ENCODE assay signal across 21 mouse cellular contexts in genomic region chr3:79408546-79408945, GRCm38 (mm10).
DNase-seq lines count a peak whose midpoint lies in the region; ATAC-seq and TF ChIP-seq lines count a peak whose summit lies in the region.
"Had no signal": no experiment of that assay in that cellular context is flagged by ENCODE, and none has a peak within 500 bp of the region (broad histone marks: within the 10 kb centered on the region; RNA-seq: fewer than 3 reads in every experiment).

No protein-coding gene starts in this region.

- 23% methylated on average over 4 of the region's 4 CpGs for WGBS in hindbrain, embryonic 11.5 days
- 49% methylated on average over 4 of the region's 4 CpGs for WGBS in hindbrain, embryonic 16.5 days
- WGBS in liver, adult 2 months = 34% methylated on average over 4 of the region's 4 CpGs
- 61% methylated on average over 4 of the region's 4 CpGs for WGBS in liver, embryonic 11.5 days

- no peaks in the 10 kb centered on the region for H3K9me3 ChIP-seq in hindbrain, embryonic 11.5 days (ENCODE audit: control insufficient read depth, low read length)
- H3K9me3 ChIP-seq in hindbrain, embryonic 16.5 days (ENCODE audit: control insufficient read depth, low read length) = no peaks in the 10 kb centered on the region
- no peaks in the 10 kb centered on the region for H3K9me3 ChIP-seq in liver, embryonic 11.5 days (ENCODE audit: control insufficient read depth, low read length)
- H3K9me3 ChIP-seq: embryonic facial prominence, embryonic 15.5 days; forebrain, embryonic 15.5 days; heart, embryonic 13.5 days; limb, embryonic 15.5 days had no signal

- no peaks in the 10 kb centered on the region for H3K27me3 ChIP-seq in hindbrain, embryonic 11.5 days (ENCODE audit: control insufficient read depth, insufficient read depth, low read length)
- H3K27me3 ChIP-seq in hindbrain, embryonic 16.5 days (replicated peaks; ENCODE audit: control insufficient read depth, insufficient read depth, low read length) = no peaks in the 10 kb centered on the region
- H3K27me3 ChIP-seq in liver, adult 2 months (ENCODE audit: control insufficient read depth, insufficient read depth, low read length) = no peaks in the 10 kb centered on the region
- H3K27me3 ChIP-seq in liver, embryonic 11.5 days (replicated peaks; ENCODE audit: control insufficient read depth, insufficient read depth, low read length) = no peaks in the 10 kb centered on the region
- H3K27me3 ChIP-seq: embryonic facial prominence, embryonic 15.5 days; forebrain, embryonic 15.5 days; heart, embryonic 13.5 days; limb, embryonic 15.5 days had no signal

- TF ChIP-seq POLR2A in liver, adult 2 months (IDR thresholded peaks at IDR 0.05; ENCODE audit: extremely low read depth, insufficient read depth, low read length) = no peak

- peak; percentile 38 for DNase-seq in hindbrain, embryonic 11.5 days (ENCODE audit: low spot score)
- peak; percentile 54 for DNase-seq in liver, adult 2 months (ENCODE audit: extremely low read depth, low read depth, low spot score)
- DNase-seq in liver, embryonic 11.5 days (ENCODE audit: low spot score) = no peak
- DNase-seq in embryo, embryonic 11 days = peak; percentile 65
- peak; percentile 25 to 50 for DNase-seq in kidney, postnatal 4 days
- no peak for DNase-seq in retina, embryonic 14.5 days (ENCODE audit: low spot score)
- DNase-seq: cerebellum, adult 11-12 months; cerebellum, postnatal 10 days; gastrocnemius, postnatal 10 days; heart, adult 18-20 months; heart, postnatal 14 days; left cerebral cortex, postnatal 4 days; lung, postnatal 4 days; retina, postnatal 1 day; thymus, postnatal 14 days had no signal

- no peak overlapping the region for H3K4me2 ChIP-seq in hindbrain, embryonic 11.5 days (replicated peaks; ENCODE audit: low read depth, low read length)
- H3K4me2 ChIP-seq in hindbrain, embryonic 16.5 days (ENCODE audit: low read length) = no peak overlapping the region
- no peak overlapping the region for H3K4me2 ChIP-seq in liver, embryonic 11.5 days
- H3K4me2 ChIP-seq: embryonic facial prominence, embryonic 15.5 days; forebrain, embryonic 15.5 days; heart, embryonic 13.5 days; hindbrain, embryonic 14.5 days; limb, embryonic 15.5 days had no signal

- no peak overlapping the region for H3K9ac ChIP-seq in hindbrain, embryonic 11.5 days (ENCODE audit: low read depth, low read length)
- no peak overlapping the region for H3K9ac ChIP-seq in hindbrain, embryonic 16.5 days (ENCODE audit: low read depth, low read length)
- no peak overlapping the region for H3K9ac ChIP-seq in liver, adult 2 months (ENCODE audit: low read depth, low read length)
- no peak overlapping the region for H3K9ac ChIP-seq in liver, embryonic 11.5 days (ENCODE audit: low read depth, low read length)
- H3K9ac ChIP-seq: embryonic facial prominence, embryonic 15.5 days; forebrain, embryonic 15.5 days; heart, embryonic 13.5 days; hindbrain, embryonic 14.5 days; limb, embryonic 15.5 days had no signal

- TF ChIP-seq CTCF in liver, adult 2 months (IDR thresholded peaks at IDR 0.05; ENCODE audit: low read depth, low read length) = no peak

- H3K27ac ChIP-seq in hindbrain, embryonic 11.5 days (ENCODE audit: low read depth, low read length) = no peak overlapping the region
- no peak overlapping the region for H3K27ac ChIP-seq in hindbrain, embryonic 16.5 days (ENCODE audit: low read depth, low read length)
- no peak overlapping the region for H3K27ac ChIP-seq in liver, adult 2 months (replicated peaks; ENCODE audit: insufficient read depth, low read depth, low read length)
- H3K27ac ChIP-seq in liver, embryonic 11.5 days (ENCODE audit: low read depth, low read length) = no peak overlapping the region
- H3K27ac ChIP-seq: embryonic facial prominence, embryonic 15.5 days; forebrain, embryonic 15.5 days; heart, embryonic 13.5 days; hindbrain, embryonic 14.5 days; limb, embryonic 15.5 days had no signal

- no peak for ATAC-seq in hindbrain, embryonic 11.5 days (ENCODE audit: low FRiP score)
- no peak for ATAC-seq in hindbrain, embryonic 16.5 days
- no peak for ATAC-seq in liver, embryonic 11.5 days (replicated peaks; ENCODE audit: low FRiP score)
- ATAC-seq: forebrain, embryonic 15.5 days had no signal

- no peaks in the 10 kb centered on the region for H3K36me3 ChIP-seq in hindbrain, embryonic 11.5 days (ENCODE audit: control insufficient read depth, insufficient read depth, low read length)
- H3K36me3 ChIP-seq in hindbrain, embryonic 16.5 days (ENCODE audit: control insufficient read depth, insufficient read depth, low read length) = no peaks in the 10 kb centered on the region
- no peaks in the 10 kb centered on the region for H3K36me3 ChIP-seq in liver, adult 2 months (ENCODE audit: control insufficient read depth, insufficient read depth, low read length)
- H3K36me3 ChIP-seq in liver, embryonic 11.5 days (ENCODE audit: control insufficient read depth, insufficient read depth, low read length) = no peaks in the 10 kb centered on the region
- H3K36me3 ChIP-seq: embryonic facial prominence, embryonic 15.5 days; forebrain, embryonic 15.5 days; heart, embryonic 13.5 days; limb, embryonic 15.5 days had no signal

- no peaks in the 10 kb centered on the region for H3K4me1 ChIP-seq in hindbrain, embryonic 11.5 days (replicated peaks; ENCODE audit: control insufficient read depth, insufficient read depth, low read length)
- H3K4me1 ChIP-seq in hindbrain, embryonic 16.5 days (ENCODE audit: control insufficient read depth, insufficient read depth, low read depth, low read length) = peaks cover 6% of the 10 kb centered on the region; the same call in 1 of the 2 replicates
- no peaks in the 10 kb centered on the region for H3K4me1 ChIP-seq in liver, adult 2 months (ENCODE audit: control insufficient read depth, insufficient read depth, low read length)
- no peaks in the 10 kb centered on the region for H3K4me1 ChIP-seq in liver, embryonic 11.5 days (replicated peaks; ENCODE audit: control insufficient read depth, insufficient read depth, low read length)

- H3K79me2 ChIP-seq in liver, adult 2 months (ENCODE audit: control insufficient read depth, insufficient read depth, low read length) = no peaks in the 10 kb centered on the region

- H3K4me3 ChIP-seq in hindbrain, embryonic 11.5 days (ENCODE audit: low read depth, low read length) = no peak overlapping the region
- H3K4me3 ChIP-seq in hindbrain, embryonic 16.5 days (ENCODE audit: low read length) = no peak overlapping the region
- no peak overlapping the region for H3K4me3 ChIP-seq in liver, adult 2 months (ENCODE audit: insufficient read depth, low read depth, low read length)
- no peak overlapping the region for H3K4me3 ChIP-seq in liver, embryonic 11.5 days (ENCODE audit: low read depth, low read length)
- H3K4me3 ChIP-seq: embryonic facial prominence, embryonic 15.5 days; forebrain, embryonic 15.5 days; heart, embryonic 13.5 days; limb, embryonic 15.5 days had no signal

Comparison
In these comparisons a context has a peak if more than half of its experiments do, and no peak if none do; other contexts are left out.
1. DNase-seq: peak in hindbrain, embryonic 11.5 days (single experiment), liver, adult 2 months (single experiment), embryo, embryonic 11 days (single experiment) and kidney, postnatal 4 days (2 of 2); none in liver, embryonic 11.5 days (single experiment) and retina, embryonic 14.5 days (single experiment).